Mouse (Mus musculus): Measurements from ENCODE around the gene Siglec1. TPM values are rescaled to one million over a fixed set of nuclear protein-coding genes. Genes with fewer than 3 reads are reported as not detected.

Gene Siglec1
- polyA plus RNA-seq, 1 experiment from 2014 or later: 1.8 TPM

Small RNA genes lying within 50 kb of the gene (microRNA-seq; reads per million reads assigned to microRNA genes)
- not detected for gene Mir6973b

Other genes with a start within 250 kb of the Siglec1 start
- 12.3 and 13.4 TPM in 2 replicates for gene 4930402H24Rik, start 180.4 kb downstream of the Siglec1 start, polyA plus RNA-seq (2015; fragmentation: Nextera tagmentation; extraction: Ambion mirVana)
- gene Atrn, start 180.3 kb downstream of the Siglec1 start, polyA plus RNA-seq (2015; fragmentation: Nextera tagmentation; extraction: Ambion mirVana): 2.6 and 3.0 TPM in 2 replicates
- gene Gfra4, start 43.7 kb downstream of the Siglec1 start, polyA plus RNA-seq (2015; fragmentation: Nextera tagmentation; extraction: Ambion mirVana): 0.16 and 0.18 TPM in 2 replicates
- gene Adam33, start 23.0 kb downstream of the Siglec1 start, polyA plus RNA-seq (2015; fragmentation: Nextera tagmentation; extraction: Ambion mirVana): 0.61 and 0.81 TPM in 2 replicates
- gene Hspa12b, start 40.5 kb upstream of the Siglec1 start, polyA plus RNA-seq (2015; fragmentation: Nextera tagmentation; extraction: Ambion mirVana): 2.0 TPM in 2 replicates
- gene Gm11037, start 46.7 kb upstream of the Siglec1 start, polyA plus RNA-seq (2015; fragmentation: Nextera tagmentation; extraction: Ambion mirVana): not detected in 2 replicates
- gene 1700037H04Rik, start 73.3 kb upstream of the Siglec1 start, polyA plus RNA-seq (2015; fragmentation: Nextera tagmentation; extraction: Ambion mirVana): 129 and 133 TPM in 2 replicates
- 3.0 and 3.2 TPM in 2 replicates for gene Cenpb, start 93.3 kb upstream of the Siglec1 start, polyA plus RNA-seq (2015; fragmentation: Nextera tagmentation; extraction: Ambion mirVana)
- 255 and 284 TPM in 2 replicates for gene Cdc25b, start 100.2 kb upstream of the Siglec1 start, polyA plus RNA-seq (2015; fragmentation: Nextera tagmentation; extraction: Ambion mirVana)
- 1.1 and 1.2 TPM in 2 replicates for gene Spef1, start 100.5 kb upstream of the Siglec1 start, polyA plus RNA-seq (2015; fragmentation: Nextera tagmentation; extraction: Ambion mirVana)
- 16.4 and 18.4 TPM in 2 replicates for gene Ap5s1, start 120.3 kb upstream of the Siglec1 start, polyA plus RNA-seq (2015; fragmentation: Nextera tagmentation; extraction: Ambion mirVana)
- gene Mavs, start 147.3 kb upstream of the Siglec1 start, polyA plus RNA-seq (2015; fragmentation: Nextera tagmentation; extraction: Ambion mirVana): 29.1 and 32.0 TPM in 2 replicates
- 15.6 and 16.9 TPM in 2 replicates for gene Pank2, start 175.7 kb upstream of the Siglec1 start, polyA plus RNA-seq (2015; fragmentation: Nextera tagmentation; extraction: Ambion mirVana)